8 mouse cellular contexts compared by ENCODE assay signal in the genomic region with DNA sequence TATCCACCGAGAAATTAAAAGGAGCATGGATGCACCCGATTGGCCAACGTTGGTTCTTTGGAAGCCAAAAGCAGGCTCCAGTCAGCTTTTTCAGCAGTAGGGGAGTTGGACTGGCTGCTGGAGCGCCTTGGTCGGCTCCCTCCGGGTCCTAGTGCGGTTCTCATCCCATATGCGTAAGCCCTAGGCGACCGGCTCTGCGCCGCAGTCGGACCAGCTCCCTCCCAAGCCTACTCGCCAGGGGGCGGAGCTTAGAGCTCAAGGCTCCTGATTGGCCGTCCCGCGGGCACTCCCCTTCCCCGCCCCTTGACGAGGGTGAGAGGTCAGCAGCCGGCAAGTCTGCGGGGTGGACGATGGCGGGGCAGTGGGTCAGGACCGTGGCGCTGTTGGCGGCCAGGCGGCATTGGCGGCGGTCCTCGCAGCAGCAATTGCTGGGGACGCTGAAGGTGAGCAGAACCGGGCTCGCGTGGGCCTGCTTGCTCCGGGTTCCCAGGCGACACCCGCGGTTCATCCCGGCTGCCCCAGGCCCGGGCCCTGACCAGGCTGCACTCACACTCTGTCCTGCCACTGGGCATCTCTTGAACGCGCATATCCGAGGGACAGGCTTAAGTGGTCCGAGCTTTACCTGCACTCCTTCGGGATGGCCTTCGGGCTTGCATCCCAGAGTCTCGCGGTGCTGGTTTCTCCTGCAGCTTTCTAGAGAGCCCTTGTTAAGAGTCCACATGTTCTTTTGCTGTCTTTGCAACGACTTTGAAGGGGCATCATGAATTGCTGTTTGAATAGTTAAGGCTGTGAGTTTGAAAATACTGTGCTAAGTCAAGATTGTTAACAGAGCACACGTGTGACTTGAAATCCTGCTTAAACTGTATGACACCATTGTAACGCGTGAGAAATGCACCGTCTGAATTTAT. TPM values are rescaled to one million over a fixed set of nuclear protein-coding genes. Genes with fewer than 3 reads are reported as not detected.
DNase-seq lines count a peak whose midpoint lies in the region; ATAC-seq and TF ChIP-seq lines count a peak whose summit lies in the region.

A gene (plus strand): TSS at position 308 of the 908 bp plus-strand sequence.

- peak; percentile 99 for ATAC-seq in heart, embryonic 12.5 days (ENCODE audit: insufficient number of reproducible peaks, low FRiP score)
- peak; percentile 99 for ATAC-seq in kidney, postnatal 0 days (replicated peaks; ENCODE audit: low FRiP score, low read depth)
- ATAC-seq in liver, embryonic 11.5 days (replicated peaks; ENCODE audit: low FRiP score) = peak; percentile 100
- peak; percentile 98 for ATAC-seq in stomach, embryonic 14.5 days (ENCODE audit: insufficient number of reproducible peaks, insufficient read depth, low FRiP score, low read depth)

- no peaks in the 10 kb centered on the region for H3K27me3 ChIP-seq in C2C12 (ENCODE audit: control insufficient read depth, insufficient read depth, insufficient read length)
- H3K27me3 ChIP-seq in erythroblast, embryonic 14.5 days (ENCODE audit: control insufficient read depth) = no peaks in the 10 kb centered on the region
- no peaks in the 10 kb centered on the region for H3K27me3 ChIP-seq in heart, embryonic 12.5 days (replicated peaks)
- H3K27me3 ChIP-seq in kidney, postnatal 0 days (ENCODE audit: insufficient read depth, low read length) = no peaks in the 10 kb centered on the region
- H3K27me3 ChIP-seq in liver, embryonic 11.5 days (replicated peaks; ENCODE audit: control insufficient read depth, insufficient read depth, low read length) = no peaks in the 10 kb centered on the region
- no peaks in the 10 kb centered on the region for H3K27me3 ChIP-seq in stomach, embryonic 14.5 days (ENCODE audit: control insufficient read depth, insufficient read depth, low read length)

- DNase-seq in brain, embryonic 14.5 days (ENCODE audit: low read depth) = peak; percentile 98
- DNase-seq in kidney, postnatal 0 days (ENCODE audit: low spot score) = peak; percentile 95
- DNase-seq in liver, embryonic 11.5 days (ENCODE audit: low spot score) = peak; percentile 94
- DNase-seq in naive thymus-derived CD4-positive, alpha-beta T cell, adult 2 months (ENCODE audit: low read depth) = peak; percentile 90

- H3K9me3 ChIP-seq in erythroblast, embryonic 14.5 days (ENCODE audit: control insufficient read depth, low read length) = no peaks in the 10 kb centered on the region
- H3K9me3 ChIP-seq in heart, embryonic 12.5 days (replicated peaks) = no peaks in the 10 kb centered on the region
- no peaks in the 10 kb centered on the region for H3K9me3 ChIP-seq in kidney, postnatal 0 days (replicated peaks; ENCODE audit: low read length)
- H3K9me3 ChIP-seq in liver, embryonic 11.5 days (ENCODE audit: control insufficient read depth, low read length) = no peaks in the 10 kb centered on the region
- no peaks in the 10 kb centered on the region for H3K9me3 ChIP-seq in stomach, embryonic 14.5 days (ENCODE audit: control insufficient read depth, low read depth, low read length)

- H3ac ChIP-seq in C2C12 (ENCODE audit: control insufficient read depth, insufficient read length, low read depth) = peak within 1 kb of the TSS; percentile 18

- 0 out of 2 replicates have a peak, but pooled peaks have one; percentile 24 for TF ChIP-seq POLR2A in brain, embryonic 14.5 days (IDR thresholded peaks at IDR 0.05; ENCODE audit: borderline replicate concordance, extremely low read depth, insufficient read depth, insufficient read length, poor library complexity, severe bottlenecking)

- peak within 1 kb of the TSS; percentile 83 for H3K4me2 ChIP-seq in heart, embryonic 12.5 days
- H3K4me2 ChIP-seq in kidney, postnatal 0 days (ENCODE audit: low read length) = peak within 1 kb of the TSS; percentile 88
- H3K4me2 ChIP-seq in liver, embryonic 11.5 days = peak within 1 kb of the TSS; percentile 86
- peak within 1 kb of the TSS; percentile 74 for H3K4me2 ChIP-seq in stomach, embryonic 14.5 days (replicated peaks; ENCODE audit: low read depth, low read length)

- H3K27ac ChIP-seq in heart, embryonic 12.5 days (ENCODE audit: poor library complexity, severe bottlenecking) = peak within 1 kb of the TSS; percentile 30
- H3K27ac ChIP-seq in kidney, postnatal 0 days = peak within 1 kb of the TSS; percentile 75
- no peak within 1 kb of the TSS for H3K27ac ChIP-seq in liver, embryonic 11.5 days (ENCODE audit: low read depth, low read length)
- H3K27ac ChIP-seq in stomach, embryonic 14.5 days (ENCODE audit: low read length) = no peak within 1 kb of the TSS

- H3K9ac ChIP-seq in heart, embryonic 12.5 days = peak within 1 kb of the TSS; percentile 82
- H3K9ac ChIP-seq in kidney, postnatal 0 days (ENCODE audit: low read depth, low read length) = peak within 1 kb of the TSS; percentile 64
- H3K9ac ChIP-seq in liver, embryonic 11.5 days (ENCODE audit: low read depth, low read length) = peak within 1 kb of the TSS; percentile 72
- peak within 1 kb of the TSS; percentile 61 for H3K9ac ChIP-seq in stomach, embryonic 14.5 days (replicated peaks; ENCODE audit: low read depth, low read length)

- no peaks in the 10 kb centered on the region for H3K36me3 ChIP-seq in C2C12 (ENCODE audit: control insufficient read depth, insufficient read depth)
- no peaks in the 10 kb centered on the region for H3K36me3 ChIP-seq in erythroblast, embryonic 14.5 days (ENCODE audit: control insufficient read depth)
- no peaks in the 10 kb centered on the region for H3K36me3 ChIP-seq in heart, embryonic 12.5 days
- no peaks in the 10 kb centered on the region for H3K36me3 ChIP-seq in kidney, postnatal 0 days (ENCODE audit: insufficient read depth, low read length)
- no peaks in the 10 kb centered on the region for H3K36me3 ChIP-seq in liver, embryonic 11.5 days (ENCODE audit: control insufficient read depth, insufficient read depth, low read length)
- H3K36me3 ChIP-seq in stomach, embryonic 14.5 days (ENCODE audit: control insufficient read depth, insufficient read depth, low read length) = no peaks in the 10 kb centered on the region

- 2% methylated on average over 54 of the region's 54 CpGs for WGBS in heart, embryonic 12.5 days
- whole genome bisulfite sequencing in kidney, postnatal 0 days = 2% methylated on average over 53 of the region's 54 CpGs
- WGBS in liver, embryonic 11.5 days = 3% methylated on average over 54 of the region's 54 CpGs
- 1% methylated on average over 54 of the region's 54 CpGs for WGBS in stomach, embryonic 14.5 days

- no peak for TF ChIP-seq CTCF in C2C12 (IDR thresholded peaks at IDR 0.05; ENCODE audit: control insufficient read depth, insufficient read depth, insufficient read length)
- no peak for TF ChIP-seq CTCF in brain, embryonic 14.5 days (IDR thresholded peaks at IDR 0.05; ENCODE audit: borderline replicate concordance, extremely low read depth, insufficient read depth, insufficient read length)
- 0 out of 2 replicates have a peak, but pooled peaks have one; percentile 18 for TF ChIP-seq CTCF in kidney, postnatal 0 days (IDR thresholded peaks at IDR 0.05; ENCODE audit: low read depth)

- H3K4me1 ChIP-seq in erythroblast, embryonic 14.5 days (ENCODE audit: control insufficient read depth) = peaks cover 20% of the 10 kb centered on the region
- peaks cover 8% of the 10 kb centered on the region; the same call in 1 of the 2 replicates for H3K4me1 ChIP-seq in heart, embryonic 12.5 days (replicated peaks)
- no peaks in the 10 kb centered on the region for H3K4me1 ChIP-seq in kidney, postnatal 0 days (replicated peaks; ENCODE audit: insufficient read depth, low read length)
- H3K4me1 ChIP-seq in liver, embryonic 11.5 days (replicated peaks; ENCODE audit: control insufficient read depth, insufficient read depth, low read length) = 0 out of 2 replicates have a peak, but pooled peaks cover 2% of the 10 kb centered on the region
- H3K4me1 ChIP-seq in stomach, embryonic 14.5 days (ENCODE audit: control insufficient read depth, insufficient read depth, low read length) = no peaks in the 10 kb centered on the region

- H3K4me3 ChIP-seq in C2C12 (ENCODE audit: insufficient read depth, poor library complexity, severe bottlenecking) = peak within 1 kb of the TSS; percentile 56
- peak within 1 kb of the TSS; percentile 76 for H3K4me3 ChIP-seq in erythroblast, embryonic 14.5 days (replicated peaks)
- peak within 1 kb of the TSS; percentile 85 for H3K4me3 ChIP-seq in heart, embryonic 12.5 days
- H3K4me3 ChIP-seq in kidney, postnatal 0 days (replicated peaks; ENCODE audit: low read depth, low read length) = peak within 1 kb of the TSS; percentile 74
- H3K4me3 ChIP-seq in liver, embryonic 11.5 days (ENCODE audit: low read depth, low read length) = peak within 1 kb of the TSS; percentile 78
- peak within 1 kb of the TSS; percentile 72 for H3K4me3 ChIP-seq in stomach, embryonic 14.5 days (ENCODE audit: low read depth, low read length)

- no peaks in the 10 kb centered on the region for H3K79me3 ChIP-seq in C2C12 (ENCODE audit: low read depth)

- peaks cover 30% of the 10 kb centered on the region for H3K79me2 ChIP-seq in C2C12 (ENCODE audit: control insufficient read depth, insufficient read depth)

TF ChIP-seq in C2C12, 6 proteins besides CTCF, POLR2A, EP300 and RAD21:
- TF ChIP-seq CEBPB (IDR thresholded peaks at IDR 0.05; ENCODE audit: low read depth) = no peak
- peak; percentile 14 for TF ChIP-seq MAX (IDR thresholded peaks at IDR 0.05)
- TF ChIP-seq MYOD1 (IDR thresholded peaks at IDR 0.05; ENCODE audit: control insufficient read depth, insufficient read length, low read depth) = no peak

RNA-seq across cellular contexts. Expression of the gene that starts here (rescaled TPM):
- polyA plus RNA-seq in C2C12 (2012; fragmentation: generic; extraction: Trizol) = 10.3 TPM
- 22.4 and 22.7 TPM in 2 replicates for polyA plus RNA-seq in brain, embryonic 14.5 days (2012; rRNA removed)
- 0.07 and 0.09 TPM in 2 replicates for polyA plus RNA-seq in erythroblast, embryonic 14.5 days (2012)
- polyA plus RNA-seq in heart, embryonic 12.5 days (2016; fragmentation: Nextera tagmentation; extraction: Ambion mirVana) = 28.0 and 28.4 TPM in 2 replicates
- polyA plus RNA-seq in kidney, postnatal 0 days (2015; fragmentation: Nextera tagmentation; extraction: Ambion mirVana) = 36.0 and 42.1 TPM in 2 replicates
- polyA plus RNA-seq in liver, embryonic 11.5 days (2014; fragmentation: Nextera tagmentation; extraction: Ambion mirVana) = 18.1 and 20.3 TPM in 2 replicates
- 18.7 and 18.9 TPM in 2 replicates for polyA plus RNA-seq in stomach, embryonic 14.5 days (2014; fragmentation: Nextera tagmentation; extraction: Ambion mirVana)

Comparison
In these comparisons a context has a peak if more than half of its experiments do, and no peak if none do; other contexts are left out.
1. RNA of the gene that starts here (polyA plus RNA-seq): 36.0 to 42.1 TPM in kidney, postnatal 0 days, 28.0 to 28.4 TPM in heart, embryonic 12.5 days, 22.4 to 22.7 TPM in brain, embryonic 14.5 days, 18.7 to 18.9 TPM in stomach, embryonic 14.5 days, 18.1 to 20.3 TPM in liver, embryonic 11.5 days and 10.3 TPM in C2C12 (single experiment); 0.07 to 0.09 TPM in erythroblast, embryonic 14.5 days; every median in the first group is over 10 times any median in the second.
2. H3K27ac ChIP-seq: peak in heart, embryonic 12.5 days (single experiment) and kidney, postnatal 0 days (single experiment); none in liver, embryonic 11.5 days (single experiment) and stomach, embryonic 14.5 days (single experiment).
3. Peak in every context shown above with its lines, with median percentiles within 50 percentile points of each other: H3K4me3 ChIP-seq, DNase-seq, ATAC-seq, H3K4me2 ChIP-seq and H3K9ac ChIP-seq.